Mouse (Mus musculus) olfactory bulb, adult 2 months (tissue): ENCODE data around the gene Atp5b. TPM values are rescaled to one million over a fixed set of nuclear protein-coding genes. Genes with fewer than 3 reads are reported as not detected.

Source experiments
- H3K27ac ChIP-seq: fragments of 200-500 bp; 2 replicates; pipeline ENCODE4 v1.5.1; 2012; ENCODE audit warnings: low read depth, low read length; ENCODE audit not compliant: insufficient read depth
- H3K4me1 ChIP-seq: fragments of 200-500 bp; 2 replicates; pipeline ENCODE4 v1.6.1; 2012; ENCODE audit warnings: low read length; ENCODE audit not compliant: control insufficient read depth, insufficient read depth
- H3K4me3 ChIP-seq: fragments of 200-500 bp; 2 replicates; pipeline ENCODE4 v1.5.1; 2012; ENCODE audit warnings: mild to moderate bottlenecking, low read depth, low read length, moderate library complexity; ENCODE audit not compliant: insufficient read depth
- CTCF ChIP-seq: fragments of 200-500 bp; IDR thresholded peaks from 2 replicates; pipeline ENCODE4 v1.5.1; 2012; ENCODE audit warnings: low read depth, mild to moderate bottlenecking, low read length, moderate library complexity; ENCODE audit not compliant: insufficient read depth
- POLR2A ChIP-seq: fragments of 200-500 bp; IDR thresholded peaks from 2 replicates; pipeline ENCODE4 v1.6.1; 2012; ENCODE audit warnings: mild to moderate bottlenecking, low read depth, low read length, moderate library complexity; ENCODE audit not compliant: insufficient read depth
- whole genome bisulfite sequencing: fragments of 180-500 bp; shearing (Covaris S2); methylation state at CpG from one replicate; pipeline ENCODE4 v1.1.7; 2018; 5-methylcytosine and 5-hydroxymethylcytosine counted together
- polyA plus RNA-seq: library from polyadenylated mRNA; stranded (reverse); fragments of >200 nt; gene quantifications from 2 replicates; pipeline ENCODE4 v1.2.4, GENCODE M21; 2012; ENCODE audit warnings: low replicate concordance; ENCODE audit not compliant: missing spikeins, insufficient read depth, insufficient read length

Gene Atp5b
- polyA plus RNA-seq, 1 experiment: 1,263 TPM

GRCm38 (mm10) chr10:128092506-128093495 lies 9.7 kb downstream of the Atp5b start:
- TF ChIP-seq CTCF: no peak
- TF ChIP-seq POLR2A: 0 out of 2 replicates have a peak, but pooled peaks have one; percentile 22
- under 1% methylated on average over 78 of the region's 88 CpGs for WGBS
- Histone ChIP-seq H3K4me1 (peaks cover 24% of the 10 kb centered on the region), H3K4me3 (peak overlapping the region; percentile 98), H3K27ac (peak overlapping the region; percentile 96)

- 19% methylated on average over 13 of the region's 13 CpGs for WGBS
- TF ChIP-seq POLR2A: no peak
- TF ChIP-seq CTCF: no peak
- peak overlapping the region; percentile 98 for H3K4me3 ChIP-seq
- peak overlapping the region; percentile 96 for H3K27ac ChIP-seq
- H3K4me1 ChIP-seq: peaks cover 25% of the 10 kb centered on the region
Observed at GRCm38 (mm10) chr10:128093496-128094294, 10.6 kb downstream of the Atp5b start.

- Histone ChIP-seq H3K27ac (0 out of 2 replicates have a peak overlapping the region, but pooled peaks have one; percentile 29), H3K4me3 (peak overlapping the region; percentile 7; the same call in 1 of the 2 replicates)
- TF ChIP-seq POLR2A (no peak), CTCF (no peak)
Observed at GRCm38 (mm10) chr10:128094340-128094968, 11.4 kb downstream of the Atp5b start.

GRCm38 (mm10) chr10:128095003-128095636 lies 12.0 kb downstream of the Atp5b start:
- 65% methylated on average over 9 of the region's 9 CpGs for WGBS
- Histone ChIP-seq H3K4me1 (peaks cover 28% of the 10 kb centered on the region), H3K4me3 (no peak overlapping the region), H3K27ac (no peak overlapping the region)
- TF ChIP-seq POLR2A (no peak), CTCF (no peak)

More at GRCm38 (mm10) chr10:128094340-128094968, 11.4 kb downstream of the Atp5b start:
- 12% methylated on average over 19 of the region's 19 CpGs for WGBS
- H3K4me1 ChIP-seq: peaks cover 28% of the 10 kb centered on the region

GRCm38 (mm10) chr10:128096313-128096692 lies 13.2 kb downstream of the Atp5b start:
- TF ChIP-seq POLR2A: no peak
- no peak for TF ChIP-seq CTCF
- no peak overlapping the region for H3K27ac ChIP-seq
- H3K4me1 ChIP-seq: peaks cover 28% of the 10 kb centered on the region
- 27% methylated on average over 4 of the region's 4 CpGs for WGBS
- H3K4me3 ChIP-seq: no peak overlapping the region

- H3K4me1 ChIP-seq: peaks cover 21% of the 10 kb centered on the region
- TF ChIP-seq CTCF: no peak
- TF ChIP-seq POLR2A: 0 out of 2 replicates have a peak, but pooled peaks have one; percentile 25
- H3K4me3 ChIP-seq: peak overlapping the region; percentile 92
- H3K27ac ChIP-seq: no peak overlapping the region; the same call in 1 of the 2 replicates
- under 1% methylated on average over 85 of the region's 86 CpGs for WGBS
Observed at GRCm38 (mm10) chr10:128096693-128097586, 13.9 kb downstream of the Atp5b start.

- H3K4me3 ChIP-seq: peak overlapping the region; percentile 92
- TF ChIP-seq CTCF (no peak), POLR2A (no peak)
- H3K27ac ChIP-seq: no peak overlapping the region; the same call in 1 of the 2 replicates
- peaks cover 17% of the 10 kb centered on the region for H3K4me1 ChIP-seq
- WGBS: under 1% methylated on average over 13 of the region's 13 CpGs
Observed at GRCm38 (mm10) chr10:128097587-128097971, 14.5 kb downstream of the Atp5b start.

- no peak for TF ChIP-seq CTCF
- TF ChIP-seq POLR2A: no peak
- H3K4me3 ChIP-seq: no peak overlapping the region
- peaks cover 15% of the 10 kb centered on the region for H3K4me1 ChIP-seq
- no peak overlapping the region for H3K27ac ChIP-seq
- 71% methylated on average over 4 of the region's 4 CpGs for WGBS
Observed at GRCm38 (mm10) chr10:128110103-128110761, 27.2 kb downstream of the Atp5b start.
